Comparison of ENCODE assay signal across 8 mouse cellular contexts in the genomic region with DNA sequence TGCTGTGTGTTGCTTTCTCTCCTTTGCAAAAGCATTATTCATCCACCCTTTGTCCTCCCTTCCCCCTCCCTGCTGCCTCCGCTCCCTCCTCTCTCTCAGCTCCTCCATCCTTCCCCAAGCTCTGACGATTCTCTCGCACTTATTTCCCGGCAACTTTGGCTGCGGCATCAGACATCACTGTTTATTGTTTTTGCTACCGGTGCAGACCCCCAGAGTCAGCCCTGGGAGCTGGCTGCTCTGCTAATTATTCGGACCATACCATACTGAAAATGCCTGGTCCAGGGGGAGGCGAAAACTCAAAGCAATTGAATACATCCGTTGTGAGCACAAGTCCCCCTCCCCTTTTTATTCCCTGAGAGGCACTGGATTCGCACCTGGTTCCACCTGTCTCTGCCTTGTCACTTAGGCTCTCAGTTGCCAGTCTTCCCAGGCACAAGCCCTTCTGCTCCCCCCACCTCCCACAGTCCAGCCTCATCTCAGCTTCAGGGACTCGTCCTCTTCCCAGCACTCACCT. TPM values are rescaled to one million over a fixed set of nuclear protein-coding genes. Genes with fewer than 3 reads are reported as not detected.
DNase-seq lines count a peak whose midpoint lies in the region; ATAC-seq and TF ChIP-seq lines count a peak whose summit lies in the region.

No protein-coding gene starts in this region.

- no peak for DNase-seq in kidney, postnatal 14 days
- DNase-seq in ES-E14 (ENCODE audit: low read depth, low spot score), result no peak
- DNase-seq in embryo, embryonic 10 days (ENCODE audit: low spot score), result peak; percentile 54
- peak; percentile 80 for DNase-seq in midbrain, embryonic 14.5 days
- no peak for DNase-seq in urinary bladder, postnatal 4 days (ENCODE audit: low spot score in 2 of 2)
- DNase-seq in thymus, postnatal 0 days (ENCODE audit: low spot score), result no peak

- in situ Hi-C loops in ES-E14 (cut with MboI; ENCODE audit: low sequenced_read_pairs in 2 of 2, unreplicated experiment in 2 of 2), result no loop called here

- H3K4me2 ChIP-seq in kidney, embryonic 14.5 days (replicated peaks; ENCODE audit: low read depth, low read length), result peak overlapping the region; percentile 46
- H3K4me2 ChIP-seq in hindbrain, embryonic 15.5 days, result peak overlapping the region; percentile 67
- H3K4me2 ChIP-seq in midbrain, embryonic 14.5 days (ENCODE audit: low read length), result peak overlapping the region; percentile 58

- H3K9ac ChIP-seq in kidney, embryonic 14.5 days (ENCODE audit: low read depth, low read length), result peak overlapping the region; percentile 42
- peak overlapping the region; percentile 47; the same call in 1 of the 2 replicates for H3K9ac ChIP-seq in ES-E14 (ENCODE audit: insufficient read depth, low read depth, low read length, poor library complexity, severe bottlenecking)
- H3K9ac ChIP-seq in hindbrain, embryonic 15.5 days, result peak overlapping the region; percentile 83
- peak overlapping the region; percentile 88 for H3K9ac ChIP-seq in midbrain, embryonic 14.5 days (replicated peaks; ENCODE audit: low read length)

- H3K9me3 ChIP-seq in kidney, embryonic 14.5 days (ENCODE audit: control insufficient read depth, low read length), result no peaks in the 10 kb centered on the region
- H3K9me3 ChIP-seq in ES-E14 (ENCODE audit: control insufficient read depth, insufficient read depth, low read depth, low read length), result no peaks in the 10 kb centered on the region
- no peaks in the 10 kb centered on the region for H3K9me3 ChIP-seq in hindbrain, embryonic 15.5 days
- H3K9me3 ChIP-seq in midbrain, embryonic 14.5 days (ENCODE audit: control insufficient read depth, low read length), result no peaks in the 10 kb centered on the region

- under 1% methylated on average over 11 of the region's 11 CpGs for WGBS in kidney, embryonic 14.5 days
- 0% methylated on average over 11 of the region's 11 CpGs for WGBS in hindbrain, embryonic 15.5 days
- 2% methylated on average over 11 of the region's 11 CpGs for WGBS in midbrain, embryonic 14.5 days

- H3K27ac ChIP-seq in kidney, embryonic 14.5 days (ENCODE audit: low read depth, low read length), result peak overlapping the region; percentile 2; the same call in 1 of the 2 replicates
- no peak overlapping the region for H3K27ac ChIP-seq in ES-E14 (ENCODE audit: insufficient read depth, low read depth, low read length, poor library complexity, severe bottlenecking)
- H3K27ac ChIP-seq in hindbrain, embryonic 15.5 days (replicated peaks), result peak overlapping the region; percentile 87
- peak overlapping the region; percentile 89 for H3K27ac ChIP-seq in midbrain, embryonic 14.5 days (replicated peaks; ENCODE audit: low read depth, low read length)

- H3K27me3 ChIP-seq in kidney, embryonic 14.5 days (ENCODE audit: control insufficient read depth, insufficient read depth, low read length), result no peaks in the 10 kb centered on the region
- H3K27me3 ChIP-seq in hindbrain, embryonic 15.5 days, result no peaks in the 10 kb centered on the region
- H3K27me3 ChIP-seq in midbrain, embryonic 14.5 days (ENCODE audit: control insufficient read depth, insufficient read depth, low read length), result no peaks in the 10 kb centered on the region

- peak overlapping the region; percentile 42 for H3K4me3 ChIP-seq in kidney, embryonic 14.5 days (ENCODE audit: low read length)
- peak overlapping the region; percentile 47 to 61 for H3K4me3 ChIP-seq in ES-E14 (ENCODE audit: insufficient read depth in 1 of 2, low read depth in 1 of 2, low read length in 2 of 2, poor library complexity in 1 of 2, severe bottlenecking in 1 of 2)
- peak overlapping the region; percentile 66 for H3K4me3 ChIP-seq in hindbrain, embryonic 15.5 days
- peak overlapping the region; percentile 71 for H3K4me3 ChIP-seq in midbrain, embryonic 14.5 days (replicated peaks; ENCODE audit: low read depth, low read length)

- peaks cover 54% of the 10 kb centered on the region for H3K4me1 ChIP-seq in kidney, embryonic 14.5 days (ENCODE audit: control insufficient read depth, insufficient read depth, low read length)
- H3K4me1 ChIP-seq in ES-E14 (ENCODE audit: control insufficient read depth in 2 of 2, insufficient read depth in 2 of 2, low read length in 2 of 2, poor library complexity in 1 of 2), result peaks cover 4 to 29% of the 10 kb centered on the region in 2 experiments; a peak in 3 of 4 replicates
- peaks cover 57% of the 10 kb centered on the region for H3K4me1 ChIP-seq in hindbrain, embryonic 15.5 days (replicated peaks)
- peaks cover 41% of the 10 kb centered on the region for H3K4me1 ChIP-seq in midbrain, embryonic 14.5 days (ENCODE audit: control insufficient read depth, insufficient read depth, low read length)

- no peaks in the 10 kb centered on the region for H3K36me3 ChIP-seq in kidney, embryonic 14.5 days (ENCODE audit: control insufficient read depth, insufficient read depth, low read length)
- H3K36me3 ChIP-seq in ES-E14 (ENCODE audit: control insufficient read depth, insufficient read depth, low read length, poor library complexity, severe bottlenecking), result no peaks in the 10 kb centered on the region
- H3K36me3 ChIP-seq in hindbrain, embryonic 15.5 days, result no peaks in the 10 kb centered on the region
- H3K36me3 ChIP-seq in midbrain, embryonic 14.5 days (ENCODE audit: control insufficient read depth, insufficient read depth, low read length), result no peaks in the 10 kb centered on the region

- 0 out of 2 replicates have a peak, but pooled peaks have one; percentile 3 for ATAC-seq in kidney, embryonic 14.5 days (ENCODE audit: low FRiP score, low TSS enrichment)
- ATAC-seq in hindbrain, embryonic 15.5 days (ENCODE audit: low FRiP score, low read depth), result peak; percentile 56
- peak; percentile 65 for ATAC-seq in midbrain, embryonic 14.5 days (ENCODE audit: low FRiP score, low TSS enrichment)

TF ChIP-seq in ES-E14, 5 proteins besides CTCF, POLR2A, EP300 and RAD21:
- no peak for TF ChIP-seq HCFC1 (IDR thresholded peaks at IDR 0.05; ENCODE audit: borderline replicate concordance, insufficient read depth, low read length)
- TF ChIP-seq CHD2 (IDR thresholded peaks at IDR 0.05; ENCODE audit: low read depth, low read length), result no peak
- no peak for TF ChIP-seq ZNF384 (IDR thresholded peaks at IDR 0.05; ENCODE audit: low read depth, low read length)
- TF ChIP-seq ZC3H11A (IDR thresholded peaks at IDR 0.05; ENCODE audit: borderline replicate concordance, low read depth, low read length), result no peak
- no peak for TF ChIP-seq MAFK (IDR thresholded peaks at IDR 0.05; ENCODE audit: insufficient read depth, low read depth, low read length)

RNA-seq across cellular contexts. Expression of a gene that starts 0.6 kb away (rescaled TPM):
- polyA plus RNA-seq in kidney, embryonic 14.5 days (2014; fragmentation: Nextera tagmentation; extraction: Ambion mirVana), result 10.0 and 10.4 TPM in 2 replicates
- 0.89 and 1.8 TPM in 2 replicates for total RNA-seq in ES-E14 (2012; rRNA removed)
- 18.9 and 19.8 TPM in 2 replicates for polyA plus RNA-seq in hindbrain, embryonic 15.5 days (2015; fragmentation: Nextera tagmentation; extraction: Ambion mirVana)
- 23.5 and 24.7 TPM in 2 replicates for polyA plus RNA-seq in midbrain, embryonic 14.5 days (2014; fragmentation: Nextera tagmentation; extraction: Ambion mirVana)
- 0.21 and 0.27 TPM in 2 replicates for polyA plus RNA-seq in thymus, postnatal 0 days (2015; fragmentation: Nextera tagmentation; extraction: Ambion mirVana)

RNA-seq across cellular contexts. Expression of a gene that starts 7.3 kb away (rescaled TPM):
- 33.2 and 34.5 TPM in 2 replicates for polyA plus RNA-seq in kidney, embryonic 14.5 days (2014; fragmentation: Nextera tagmentation; extraction: Ambion mirVana)
- total RNA-seq in ES-E14 (2012; rRNA removed), result 28.6 and 36.4 TPM in 2 replicates
- polyA plus RNA-seq in hindbrain, embryonic 15.5 days (2015; fragmentation: Nextera tagmentation; extraction: Ambion mirVana), result 20.7 and 22.4 TPM in 2 replicates
- polyA plus RNA-seq in midbrain, embryonic 14.5 days (2014; fragmentation: Nextera tagmentation; extraction: Ambion mirVana), result 23.3 and 25.4 TPM in 2 replicates
- polyA plus RNA-seq in thymus, postnatal 0 days (2015; fragmentation: Nextera tagmentation; extraction: Ambion mirVana), result 55.3 and 62.1 TPM in 2 replicates

RNA-seq across cellular contexts. Expression of a gene that starts 9.0 kb away (rescaled TPM):
- 5.6 and 14.9 TPM in 2 replicates for polyA plus RNA-seq in kidney, embryonic 14.5 days (2014; fragmentation: Nextera tagmentation; extraction: Ambion mirVana)
- 13.1 and 14.6 TPM in 2 replicates for total RNA-seq in ES-E14 (2012; rRNA removed)
- polyA plus RNA-seq in hindbrain, embryonic 15.5 days (2015; fragmentation: Nextera tagmentation; extraction: Ambion mirVana), result 5.1 and 5.9 TPM in 2 replicates
- polyA plus RNA-seq in midbrain, embryonic 14.5 days (2014; fragmentation: Nextera tagmentation; extraction: Ambion mirVana), result 2.0 and 3.3 TPM in 2 replicates
- polyA plus RNA-seq in thymus, postnatal 0 days (2015; fragmentation: Nextera tagmentation; extraction: Ambion mirVana), result 0.33 and 0.54 TPM in 2 replicates

RNA-seq across cellular contexts. Expression of a gene that starts 19.4 kb away (rescaled TPM):
- polyA plus RNA-seq in kidney, embryonic 14.5 days (2014; fragmentation: Nextera tagmentation; extraction: Ambion mirVana), result 41.0 and 48.8 TPM in 2 replicates
- total RNA-seq in ES-E14 (2012; rRNA removed), result 34.8 and 39.0 TPM in 2 replicates
- 18.3 and 19.0 TPM in 2 replicates for polyA plus RNA-seq in hindbrain, embryonic 15.5 days (2015; fragmentation: Nextera tagmentation; extraction: Ambion mirVana)
- 21.5 and 21.8 TPM in 2 replicates for polyA plus RNA-seq in midbrain, embryonic 14.5 days (2014; fragmentation: Nextera tagmentation; extraction: Ambion mirVana)
- 17.7 and 20.3 TPM in 2 replicates for polyA plus RNA-seq in thymus, postnatal 0 days (2015; fragmentation: Nextera tagmentation; extraction: Ambion mirVana)

RNA-seq across cellular contexts. Expression of a gene that starts 40.8 kb away (rescaled TPM):
- polyA plus RNA-seq in kidney, embryonic 14.5 days (2014; fragmentation: Nextera tagmentation; extraction: Ambion mirVana), result 81.7 and 85.8 TPM in 2 replicates
- total RNA-seq in ES-E14 (2012; rRNA removed), result 6.3 and 12.2 TPM in 2 replicates
- 39.5 and 47.3 TPM in 2 replicates for polyA plus RNA-seq in hindbrain, embryonic 15.5 days (2015; fragmentation: Nextera tagmentation; extraction: Ambion mirVana)
- polyA plus RNA-seq in midbrain, embryonic 14.5 days (2014; fragmentation: Nextera tagmentation; extraction: Ambion mirVana), result 19.7 and 33.6 TPM in 2 replicates
- 13.8 and 16.1 TPM in 2 replicates for polyA plus RNA-seq in thymus, postnatal 0 days (2015; fragmentation: Nextera tagmentation; extraction: Ambion mirVana)

Comparison
In these comparisons a context has a peak if more than half of its experiments do, and no peak if none do; other contexts are left out.
1. ATAC-seq: peak in every context shown above with its lines; median percentile 65 in midbrain, embryonic 14.5 days; 56 in hindbrain, embryonic 15.5 days; 3 in kidney, embryonic 14.5 days.
2. DNase-seq: peak in embryo, embryonic 10 days (single experiment) and midbrain, embryonic 14.5 days (single experiment); none in kidney, postnatal 14 days (single experiment), ES-E14 (single experiment), urinary bladder, postnatal 4 days (0 of 2) and thymus, postnatal 0 days (single experiment).
3. Peak in every context shown above with its lines, with median percentiles within 50 percentile points of each other: H3K4me2 ChIP-seq, H3K4me3 ChIP-seq and H3K9ac ChIP-seq.